Mouse (Mus musculus) adipocyte (in vitro differentiated cells): ENCODE data around the gene Dync1li1.

Experiments
- DNase-seq: peaks from one replicate; pipeline ENCODE4 v3.0.0-alpha.2; 2016; ENCODE audit warnings: low spot score

Gene Dync1li1

GRCm38 (mm10) chr9:114768066-114768465, 79.5 kb downstream of the Dync1li1 start:
- DNase-seq: no peak

- no peak for DNase-seq
Measured at GRCm38 (mm10) chr9:114770224-114770623, 81.6 kb downstream of the Dync1li1 start.

- DNase-seq: no peak
Measured at GRCm38 (mm10) chr9:114771565-114771964, 83.0 kb downstream of the Dync1li1 start.
